Mouse (Mus musculus) midbrain, embryonic 16.5 days (tissue): ENCODE data around the gene Lcmt1. TPM values are rescaled to one million over a fixed set of nuclear protein-coding genes. Genes with fewer than 3 reads are reported as not detected.

Source experiments
- ATAC-seq: fragments of 200-750 bp; cut with Nextera tagmentation; 2 replicates; pipeline ENCODE4 v1.8.0; 2017; ENCODE audit warnings: moderate TSS enrichment
- H3K27ac ChIP-seq: fragments of 300-500 bp; sonication (generic); 2 replicates; pipeline ENCODE4 v1.5.1; 2014; ENCODE audit warnings: mild to moderate bottlenecking, low read length, mixed read lengths
- H3K27me3 ChIP-seq: fragments of 300-500 bp; sonication (generic); 2 replicates; pipeline ENCODE4 v1.6.1; 2014; ENCODE audit warnings: low read depth, low read length, mixed read lengths; ENCODE audit not compliant: control insufficient read depth, insufficient read depth
- H3K36me3 ChIP-seq: fragments of 300-500 bp; sonication (generic); 2 replicates; pipeline ENCODE4 v1.6.1; 2014; ENCODE audit warnings: mild to moderate bottlenecking, low read length, moderate library complexity, mixed read lengths; ENCODE audit not compliant: control insufficient read depth, insufficient read depth
- H3K4me1 ChIP-seq: fragments of 300-500 bp; sonication (generic); 2 replicates; pipeline ENCODE4 v1.6.1; 2014; ENCODE audit warnings: mild to moderate bottlenecking, low read length, mixed read lengths; ENCODE audit not compliant: control insufficient read depth, insufficient read depth
- H3K4me2 ChIP-seq: fragments of 300-500 bp; sonication (generic); 2 replicates; pipeline ENCODE4 v1.6.1; 2014; ENCODE audit warnings: mild to moderate bottlenecking, low read length, mixed read lengths
- H3K4me3 ChIP-seq: fragments of 300-500 bp; sonication (generic); 2 replicates; pipeline ENCODE4 v1.5.1; 2014; ENCODE audit warnings: low read depth, mild to moderate bottlenecking, low read length, moderate library complexity, mixed read lengths
- H3K9ac ChIP-seq: fragments of 300-500 bp; sonication (generic); 2 replicates; pipeline ENCODE4 v1.6.1; 2014; ENCODE audit warnings: low read depth, low read length, mixed read lengths
- H3K9me3 ChIP-seq: fragments of 300-500 bp; sonication (generic); replicated peaks from 2 replicates; pipeline ENCODE4 v1.6.1; 2014; ENCODE audit warnings: mild to moderate bottlenecking, low read length, mixed read lengths; ENCODE audit not compliant: control insufficient read depth, poor library complexity, severe bottlenecking
- WGBS: fragments of 180-500 bp; shearing (Covaris S2); extraction: QIAGEN DNeasy Blood & Tissue Kit; methylation state at CpG from one replicate; pipeline ENCODE4 v1.1.7; 2014; 5-methylcytosine and 5-hydroxymethylcytosine counted together
- polyA plus RNA-seq: library from polyadenylated mRNA; unstranded; fragments of >200 nt; fragmentation: Nextera tagmentation; extraction: Ambion mirVana; gene quantifications from 2 replicates; pipeline ENCODE4 v1.2.1, GENCODE M21; 2015

The Lcmt1 gene
- polyA plus RNA-seq, 1 experiment from 2014 or later = 117 TPM

DNA sequence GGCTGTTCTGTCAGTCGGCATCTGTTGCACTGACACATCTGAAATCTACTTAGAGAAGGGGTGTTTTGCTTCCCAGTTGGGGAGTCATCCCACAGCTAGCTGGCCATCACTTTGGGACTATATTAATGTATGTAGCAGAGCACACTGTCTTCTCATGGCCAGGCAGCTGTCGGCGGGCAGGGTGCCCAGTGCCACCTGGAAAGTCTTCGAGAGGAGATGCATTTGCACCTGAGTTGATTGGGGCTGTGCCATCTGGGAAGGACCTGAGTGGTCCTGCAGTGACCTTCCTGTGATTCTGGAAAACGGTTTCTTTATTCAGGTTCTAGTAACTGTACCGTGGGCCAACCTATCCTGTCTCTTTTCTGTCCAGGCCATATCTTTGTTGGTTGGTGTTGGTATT lies 54.7 kb downstream of the Lcmt1 start:
- no peaks in the 10 kb centered on the region for H3K27me3 ChIP-seq
- peaks cover 25% of the 10 kb centered on the region for H3K36me3 ChIP-seq
- H3K27ac ChIP-seq = no peak overlapping the region
- H3K9me3 ChIP-seq = no peaks in the 10 kb centered on the region
- H3K9ac ChIP-seq = no peak overlapping the region
- ATAC-seq = no peak
- H3K4me2 ChIP-seq = no peak overlapping the region
- 97% methylated on average over 6 of the region's 6 CpGs for WGBS
- H3K4me3 ChIP-seq = no peak overlapping the region
- H3K4me1 ChIP-seq = no peaks in the 10 kb centered on the region

DNA sequence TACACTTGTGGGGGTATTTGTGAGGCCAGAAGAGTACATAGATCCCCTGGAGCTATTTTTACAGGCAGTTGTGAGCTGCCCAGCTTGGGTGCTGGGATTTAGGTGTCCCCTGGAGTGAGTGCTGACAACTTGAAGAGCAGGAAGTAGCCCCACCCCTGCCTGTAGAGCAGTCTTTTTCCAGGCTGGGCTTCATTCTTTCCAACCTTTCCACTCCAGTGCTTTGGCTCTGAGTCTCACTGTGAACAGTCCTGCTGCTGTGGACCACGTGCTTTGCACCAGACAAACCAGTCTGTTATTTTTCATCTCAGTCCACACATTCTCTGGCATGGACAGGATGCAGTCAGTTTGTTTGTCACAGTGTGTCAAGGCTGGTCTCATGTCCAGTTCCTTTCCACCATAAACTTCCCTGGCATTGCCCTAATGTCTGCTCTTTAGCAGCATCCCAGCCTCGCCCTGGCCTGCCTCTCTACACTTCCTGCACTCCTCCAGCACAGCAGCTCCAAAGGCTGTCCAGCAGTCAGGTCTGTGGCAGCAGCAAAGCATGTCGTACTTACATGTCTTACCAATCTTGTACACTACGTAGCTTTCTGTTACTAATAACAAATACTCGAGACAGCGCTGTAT lies 55.7 kb downstream of the Lcmt1 start:
- Histone ChIP-seq H3K4me1 (no peaks in the 10 kb centered on the region), H3K9ac (no peak overlapping the region), H3K27me3 (no peaks in the 10 kb centered on the region), H3K9me3 (no peaks in the 10 kb centered on the region), H3K36me3 (peaks cover 27% of the 10 kb centered on the region), H3K4me2 (no peak overlapping the region), H3K27ac (no peak overlapping the region), H3K4me3 (no peak overlapping the region)
- ATAC-seq = no peak
- WGBS = 88% methylated on average over 6 of the region's 6 CpGs

DNA sequence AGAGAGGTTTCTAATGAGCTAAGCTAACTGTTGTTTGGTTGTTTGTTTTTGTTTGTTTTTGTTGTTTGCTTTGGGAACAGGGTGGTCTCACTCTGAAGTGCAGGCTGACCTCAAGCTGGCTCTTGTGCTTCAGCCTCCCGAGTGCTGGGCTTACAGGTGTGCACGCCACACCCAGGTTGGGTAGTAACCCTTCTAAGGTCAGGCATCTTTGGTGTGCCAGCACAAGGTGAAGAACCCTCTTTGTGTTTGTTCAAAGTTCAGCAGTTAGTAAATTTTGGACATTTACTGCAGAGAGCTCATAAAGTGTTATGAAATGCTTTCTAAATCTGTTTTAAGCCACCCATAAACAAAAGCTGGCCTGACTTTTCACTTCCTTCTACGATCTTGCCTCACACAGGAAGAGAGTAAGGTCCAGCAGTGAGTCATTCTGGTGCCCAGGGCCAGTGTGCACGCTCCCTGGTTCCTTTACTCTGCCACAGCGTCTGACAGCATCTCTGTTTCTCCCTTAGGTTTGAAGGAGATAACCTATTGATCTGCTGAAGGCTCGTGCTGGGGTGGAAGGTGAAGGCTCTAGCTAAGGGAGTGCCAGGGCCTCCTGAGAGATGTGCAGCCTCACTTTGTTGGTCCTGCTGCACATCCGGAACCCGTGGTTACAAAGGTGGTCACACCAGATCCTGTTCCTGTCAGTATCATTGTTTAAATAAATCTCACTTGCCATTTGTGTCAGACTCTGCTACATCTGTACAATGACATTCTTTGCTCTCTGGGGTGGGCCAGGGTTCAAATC lies 60.2 kb downstream of the Lcmt1 start:
- Histone ChIP-seq H3K4me2 (no peak overlapping the region), H3K4me3 (no peak overlapping the region), H3K27me3 (no peaks in the 10 kb centered on the region), H3K9ac (no peak overlapping the region), H3K4me1 (no peaks in the 10 kb centered on the region), H3K9me3 (no peaks in the 10 kb centered on the region), H3K36me3 (peaks cover 20% of the 10 kb centered on the region), H3K27ac (no peak overlapping the region)
- no peak for ATAC-seq
- WGBS = 86% methylated on average over 8 of the region's 8 CpGs

DNA sequence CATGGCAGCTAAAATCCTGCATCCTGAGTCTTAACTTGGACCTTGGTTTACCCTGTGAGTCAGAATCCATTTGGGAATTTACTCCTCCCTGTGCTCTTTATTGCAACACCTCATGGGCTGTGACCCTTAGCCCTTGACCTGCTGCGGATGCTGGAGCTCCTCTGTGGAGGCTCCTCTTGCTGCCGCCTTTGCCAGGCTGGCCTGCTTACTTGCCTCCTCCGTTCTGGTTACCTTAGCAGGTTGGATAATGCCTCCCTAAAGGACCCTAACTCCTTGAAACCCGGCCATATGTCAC lies 60.8 kb downstream of the Lcmt1 start:
- no peak for ATAC-seq
- no peak overlapping the region for H3K4me3 ChIP-seq
- WGBS = 83% methylated on average over 4 of the region's 4 CpGs
- no peaks in the 10 kb centered on the region for H3K9me3 ChIP-seq
- H3K27ac ChIP-seq = no peak overlapping the region
- peaks cover 20% of the 10 kb centered on the region for H3K36me3 ChIP-seq
- H3K4me2 ChIP-seq = no peak overlapping the region
- no peaks in the 10 kb centered on the region for H3K4me1 ChIP-seq
- H3K27me3 ChIP-seq = no peaks in the 10 kb centered on the region
- H3K9ac ChIP-seq = no peak overlapping the region

DNA sequence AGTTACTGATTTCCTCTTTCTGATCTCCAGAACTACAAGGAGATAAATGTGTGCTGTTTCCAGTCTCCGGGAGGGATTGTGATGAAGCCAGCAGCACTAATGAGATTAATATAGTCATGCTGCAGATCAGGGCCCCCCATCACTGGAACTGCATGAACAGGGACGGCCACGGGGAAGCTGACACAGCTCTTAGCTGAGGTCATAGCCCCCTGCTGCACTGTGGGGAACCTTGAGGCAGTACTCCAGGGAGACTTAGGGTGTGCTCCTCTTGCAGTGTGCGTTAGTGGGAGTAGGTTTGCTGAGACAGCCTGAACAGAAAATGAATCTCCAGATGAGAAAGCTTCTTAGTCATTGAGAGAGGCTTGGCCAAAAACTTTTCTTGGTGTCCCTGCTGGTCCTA lies 61.6 kb downstream of the Lcmt1 start:
- Histone ChIP-seq H3K4me1 (no peaks in the 10 kb centered on the region), H3K4me2 (no peak overlapping the region), H3K27me3 (no peaks in the 10 kb centered on the region), H3K27ac (no peak overlapping the region), H3K9me3 (no peaks in the 10 kb centered on the region), H3K4me3 (no peak overlapping the region), H3K36me3 (peaks cover 20% of the 10 kb centered on the region), H3K9ac (no peak overlapping the region)
- ATAC-seq = no peak
- WGBS = 56% methylated on average over 4 of the region's 4 CpGs

DNA sequence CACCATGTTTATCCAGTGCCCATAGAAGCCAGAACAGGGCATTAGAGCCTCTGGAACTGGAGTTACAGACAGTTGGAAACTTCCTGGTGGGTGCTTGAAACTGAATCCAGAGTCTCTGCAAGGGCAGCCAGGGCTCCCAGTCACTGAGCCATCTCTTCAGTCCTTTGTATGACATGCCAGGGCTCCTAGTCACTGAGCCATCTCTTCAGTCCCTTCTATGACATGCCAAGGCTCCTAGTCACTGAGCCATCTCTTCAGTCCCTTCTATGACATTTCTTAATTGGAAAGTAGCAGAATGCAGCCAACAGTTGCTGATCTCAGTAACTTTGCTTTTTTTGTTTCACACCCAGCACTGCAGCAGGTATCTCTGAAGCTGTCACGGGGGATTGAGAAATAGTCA lies 72.5 kb downstream of the Lcmt1 start:
- ATAC-seq = no peak
- WGBS = 88% methylated on average over 1 of the region's 1 CpGs

DNA sequence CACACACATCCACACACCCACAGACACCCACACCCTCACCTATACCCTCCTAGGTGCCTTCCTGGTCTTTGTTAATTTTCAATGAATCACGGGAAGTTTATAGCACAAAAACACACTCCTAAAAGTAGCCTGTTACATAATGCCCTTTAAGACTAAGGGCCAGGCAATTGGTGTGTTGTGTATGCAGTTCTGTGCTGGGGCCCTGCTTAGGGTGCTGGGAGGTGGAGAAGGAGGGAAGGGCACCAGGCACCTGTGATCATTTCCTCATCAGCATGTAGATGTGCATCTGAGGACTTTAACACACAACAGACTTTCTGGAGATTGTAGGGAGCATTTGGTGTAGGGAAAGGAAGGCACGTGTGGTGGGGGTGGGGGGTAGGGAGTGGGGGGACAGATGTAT lies 79.2 kb downstream of the Lcmt1 start:
- H3K9ac ChIP-seq = no peak overlapping the region
- H3K4me3 ChIP-seq = no peak overlapping the region
- WGBS = 93% methylated on average over 2 of the region's 2 CpGs
- ATAC-seq = no peak
- H3K27ac ChIP-seq = no peak overlapping the region
- no peak overlapping the region for H3K4me2 ChIP-seq
- no peaks in the 10 kb centered on the region for H3K9me3 ChIP-seq
- no peaks in the 10 kb centered on the region for H3K4me1 ChIP-seq
- H3K36me3 ChIP-seq = no peaks in the 10 kb centered on the region
- no peaks in the 10 kb centered on the region for H3K27me3 ChIP-seq

More for the DNA sequence above, 72.5 kb downstream of the Lcmt1 start:
- Histone ChIP-seq H3K27me3 (no peaks in the 10 kb centered on the region), H3K4me2 (no peak overlapping the region), H3K27ac (no peak overlapping the region), H3K4me1 (no peaks in the 10 kb centered on the region), H3K9me3 (no peaks in the 10 kb centered on the region), H3K4me3 (no peak overlapping the region), H3K36me3 (no peaks in the 10 kb centered on the region), H3K9ac (no peak overlapping the region)

DNA sequence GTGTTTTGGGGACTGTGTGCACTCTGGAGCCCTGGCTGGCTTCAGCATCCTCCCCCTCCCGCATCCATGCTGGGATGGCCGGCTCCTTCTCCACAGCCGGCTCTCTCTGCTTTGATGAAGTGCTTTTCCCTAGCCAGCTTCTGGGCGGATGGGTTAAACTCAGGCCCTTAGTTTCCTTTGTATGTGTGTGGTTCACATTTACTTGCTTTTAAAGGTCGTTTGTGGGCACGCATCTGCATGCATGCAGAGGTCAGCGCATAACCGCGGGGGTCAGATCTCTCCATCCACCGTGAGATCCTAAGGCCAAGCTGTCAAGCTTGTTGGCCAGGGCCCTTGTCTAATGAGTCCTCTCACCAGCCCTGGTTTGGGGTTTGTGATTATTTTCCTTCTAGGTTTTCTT lies 80.1 kb downstream of the Lcmt1 start:
- no peak overlapping the region for H3K9ac ChIP-seq
- no peaks in the 10 kb centered on the region for H3K4me1 ChIP-seq
- H3K36me3 ChIP-seq = no peaks in the 10 kb centered on the region
- H3K27me3 ChIP-seq = no peaks in the 10 kb centered on the region
- H3K27ac ChIP-seq = no peak overlapping the region
- no peak overlapping the region for H3K4me2 ChIP-seq
- WGBS = 69% methylated on average over 10 of the region's 10 CpGs
- no peak overlapping the region for H3K4me3 ChIP-seq
- no peak for ATAC-seq
- H3K9me3 ChIP-seq = no peaks in the 10 kb centered on the region

DNA sequence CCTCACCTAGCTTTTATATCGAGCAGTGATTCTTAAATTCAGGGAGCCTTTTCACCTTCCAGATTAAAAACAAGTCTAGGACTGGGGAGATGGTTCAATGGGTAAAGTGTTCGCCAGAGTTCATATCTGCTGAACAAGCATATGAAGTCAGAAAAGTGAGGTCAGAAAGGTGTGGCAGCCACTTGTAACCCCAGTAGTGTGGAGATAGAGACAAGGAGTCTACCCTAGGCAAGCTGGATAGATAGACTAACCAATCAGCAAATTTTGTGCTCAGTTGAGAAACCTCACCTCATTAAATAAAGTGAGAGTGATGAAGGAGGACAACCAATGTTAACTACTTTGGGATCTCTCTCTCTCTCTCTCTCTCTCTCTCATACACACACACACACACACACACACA lies 80.9 kb downstream of the Lcmt1 start:
- Histone ChIP-seq H3K9ac (no peak overlapping the region), H3K4me2 (no peak overlapping the region), H3K27ac (no peak overlapping the region), H3K27me3 (no peaks in the 10 kb centered on the region), H3K9me3 (no peaks in the 10 kb centered on the region), H3K4me1 (no peaks in the 10 kb centered on the region), H3K4me3 (no peak overlapping the region), H3K36me3 (no peaks in the 10 kb centered on the region)
- WGBS = 82% methylated on average over 2 of the region's 2 CpGs
- no peak for ATAC-seq
